Mouse (Mus musculus) stomach, postnatal 0 days (tissue): ENCODE measurements around the gene Kcnc2. TPM values are rescaled to one million over a fixed set of nuclear protein-coding genes. Genes with fewer than 3 reads are reported as not detected.

Source experiments
- ATAC-seq: fragments of 200-750 bp; cut with Nextera tagmentation; 2 replicates; pipeline ENCODE4 v1.8.0; 2017; ENCODE audit not compliant: low FRiP score, low TSS enrichment
- DNase-seq: peaks from one replicate; pipeline ENCODE4 v3.0.0-alpha.2; 2016; ENCODE audit warnings: low spot score
- H3K27ac ChIP-seq: fragments of 300-500 bp; sonication (generic); replicated peaks from 2 replicates; pipeline ENCODE4 v1.5.1; 2014; ENCODE audit warnings: mild to moderate bottlenecking, control low read depth
- H3K27me3 ChIP-seq: fragments of 300-500 bp; sonication (generic); 2 replicates; pipeline ENCODE4 v1.6.1; 2014; ENCODE audit warnings: low read length; ENCODE audit not compliant: control insufficient read depth, insufficient read depth
- H3K36me3 ChIP-seq: fragments of 300-500 bp; sonication (generic); 2 replicates; pipeline ENCODE4 v1.6.1; 2014; ENCODE audit warnings: low read length, mixed read lengths; ENCODE audit not compliant: control insufficient read depth, insufficient read depth
- H3K4me1 ChIP-seq: fragments of 300-500 bp; sonication (generic); replicated peaks from 2 replicates; pipeline ENCODE4 v1.6.1; 2014; ENCODE audit warnings: antibody characterized with exemption; ENCODE audit not compliant: control insufficient read depth, insufficient read depth
- H3K4me2 ChIP-seq: fragments of 300-500 bp; sonication (generic); replicated peaks from 2 replicates; pipeline ENCODE4 v1.6.1; 2014; ENCODE audit warnings: low read depth, mild to moderate bottlenecking, control low read depth, moderate library complexity
- H3K4me3 ChIP-seq: fragments of 300-500 bp; sonication (generic); 2 replicates; pipeline ENCODE4 v1.5.1; 2014; ENCODE audit warnings: low read depth, low read length, control low read depth
- H3K9ac ChIP-seq: fragments of 300-500 bp; sonication (generic); 2 replicates; pipeline ENCODE4 v1.6.1; 2014; ENCODE audit warnings: mild to moderate bottlenecking, low read length, control low read depth, mixed read lengths
- H3K9me3 ChIP-seq: fragments of 300-500 bp; sonication (generic); 2 replicates; pipeline ENCODE4 v1.6.1; 2016; ENCODE audit warnings: low read length; ENCODE audit not compliant: control insufficient read depth
- CTCF ChIP-seq: IDR thresholded peaks from 2 replicates; pipeline ENCODE4 v1.5.1; 2016; ENCODE audit warnings: antibody characterized with exemption, low read depth, mild to moderate bottlenecking, moderate library complexity
- EP300 ChIP-seq: optimal IDR thresholded peaks from 2 replicates; pipeline ENCODE3; 2016; ENCODE audit warnings: antibody characterized with exemption
- WGBS: fragments of 180-500 bp; shearing (Covaris S2); extraction: QIAGEN DNeasy Blood & Tissue Kit; methylation state at CpG from one replicate; pipeline ENCODE4 v1.1.7; 2014; 5-methylcytosine and 5-hydroxymethylcytosine counted together
- polyA plus RNA-seq: library from polyadenylated mRNA; unstranded; fragments of >200 nt; fragmentation: Nextera tagmentation; extraction: Ambion mirVana; gene quantifications from 2 replicates; pipeline ENCODE4 v1.2.1, GENCODE M21; 2015

Kcnc2 gene
- polyA plus RNA-seq, 1 experiment from 2014 or later: 0.22 TPM

GRCm38 (mm10) chr10:112248273-112248672 is 22.6 kb upstream of the Kcnc2 start:
- Histone ChIP-seq H3K27ac (no peak overlapping the region), H3K9ac (no peak overlapping the region), H3K27me3 (no peaks in the 10 kb centered on the region), H3K4me1 (no peaks in the 10 kb centered on the region), H3K9me3 (no peaks in the 10 kb centered on the region), H3K36me3 (no peaks in the 10 kb centered on the region), H3K4me3 (no peak overlapping the region), H3K4me2 (no peak overlapping the region)
- 62% methylated on average over 2 of the region's 2 CpGs for WGBS
- DNase-seq: no peak
- TF ChIP-seq EP300 (no peak), CTCF (no peak)
- no peak for ATAC-seq

GRCm38 (mm10) chr10:112263467-112263866 is 7.5 kb upstream of the Kcnc2 start:
- TF ChIP-seq CTCF (no peak), EP300 (no peak)
- Histone ChIP-seq H3K9me3 (no peaks in the 10 kb centered on the region), H3K4me3 (no peak overlapping the region), H3K36me3 (no peaks in the 10 kb centered on the region), H3K9ac (no peak overlapping the region), H3K27me3 (no peaks in the 10 kb centered on the region), H3K4me2 (no peak overlapping the region), H3K27ac (no peak overlapping the region), H3K4me1 (no peaks in the 10 kb centered on the region)
- ATAC-seq: no peak
- DNase-seq: no peak
- 74% methylated on average over 3 of the region's 3 CpGs for WGBS

- Histone ChIP-seq H3K4me2 (peak overlapping the region; percentile 78), H3K4me1 (peaks cover 2% of the 10 kb centered on the region; the same call in 1 of the 2 replicates), H3K27ac (no peak overlapping the region), H3K9ac (no peak overlapping the region; the same call in 1 of the 2 replicates), H3K27me3 (0 out of 2 replicates have a peak, but pooled peaks cover 3% of the 10 kb centered on the region), H3K4me3 (no peak overlapping the region), H3K9me3 (no peaks in the 10 kb centered on the region), H3K36me3 (no peaks in the 10 kb centered on the region)
- no peak for ATAC-seq
- WGBS: 73% methylated on average over 3 of the region's 3 CpGs
- no peak for DNase-seq
- TF ChIP-seq CTCF (no peak), EP300 (no peak)
These were observed 1.4 kb upstream of the Kcnc2 start for GRCm38 (mm10) chr10:112269481-112269880.

DNA sequence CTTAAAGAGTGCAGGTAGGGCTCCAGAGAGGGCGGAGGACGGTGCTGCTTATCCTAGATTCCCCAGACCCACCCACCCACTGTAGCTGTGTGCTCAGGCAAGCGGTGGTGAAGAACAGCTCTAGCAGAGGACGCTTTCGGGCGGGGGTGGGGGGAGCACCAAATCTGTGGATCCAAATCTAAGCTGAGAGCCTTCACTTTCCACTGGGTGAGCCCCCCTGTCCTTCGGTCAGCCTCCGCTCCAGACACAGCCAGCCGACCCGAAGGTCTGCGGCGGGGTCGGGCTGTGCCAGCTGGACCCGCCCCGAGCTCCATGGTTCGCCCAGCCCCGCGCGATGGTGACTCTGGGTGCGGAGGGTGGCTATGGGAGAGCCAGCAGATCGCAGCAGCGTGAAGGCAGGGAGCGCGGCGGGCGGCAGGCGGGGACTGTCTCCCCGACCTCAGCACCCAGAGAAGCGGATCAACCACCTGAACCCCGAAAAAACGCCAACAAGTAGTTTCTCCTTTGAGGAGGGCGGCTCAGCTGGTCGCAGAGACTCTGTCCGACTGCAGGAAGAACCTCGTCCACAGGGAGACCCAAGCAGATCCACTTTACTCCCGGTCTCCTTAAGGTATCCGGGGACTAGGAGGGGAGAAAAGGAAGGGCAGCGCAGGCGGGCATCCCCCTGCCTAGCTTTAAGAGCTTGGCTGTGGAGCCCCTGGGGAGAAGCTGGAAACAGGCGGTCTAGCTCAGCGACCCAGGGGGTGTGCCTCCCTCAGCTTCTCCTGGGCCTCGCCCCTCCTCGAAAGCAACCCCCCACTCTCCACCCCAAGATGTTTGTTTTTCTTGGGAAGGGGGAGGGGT is 761 bp upstream of the Kcnc2 start:
- peaks cover 2% of the 10 kb centered on the region; the same call in 1 of the 2 replicates for H3K4me1 ChIP-seq
- H3K27me3 ChIP-seq: 0 out of 2 replicates have a peak, but pooled peaks cover 3% of the 10 kb centered on the region
- no peaks in the 10 kb centered on the region for H3K9me3 ChIP-seq
- H3K36me3 ChIP-seq: no peaks in the 10 kb centered on the region
- DNase-seq (peak; percentile 34), ATAC-seq (peak; percentile 53; the same call in 1 of the 2 replicates)
- peak overlapping the region; percentile 44 for H3K4me3 ChIP-seq
- no peak overlapping the region for H3K27ac ChIP-seq
- 2% methylated on average over 43 of the region's 43 CpGs for WGBS
- H3K4me2 ChIP-seq: peak overlapping the region; percentile 78
- TF ChIP-seq EP300 (no peak), CTCF (no peak)
- H3K9ac ChIP-seq: peak overlapping the region; percentile 43

GRCm38 (mm10) chr10:112271803-112272165 is 863 bp downstream of the Kcnc2 start:
- ATAC-seq (no peak), DNase-seq (peak; percentile 15)
- Histone ChIP-seq H3K27me3 (0 out of 2 replicates have a peak, but pooled peaks cover 3% of the 10 kb centered on the region), H3K9me3 (no peaks in the 10 kb centered on the region), H3K9ac (peak overlapping the region; percentile 27; the same call in 1 of the 2 replicates), H3K27ac (no peak overlapping the region), H3K36me3 (no peaks in the 10 kb centered on the region), H3K4me3 (peak overlapping the region; percentile 44), H3K4me1 (peaks cover 2% of the 10 kb centered on the region; the same call in 1 of the 2 replicates), H3K4me2 (peak overlapping the region; percentile 78)
- WGBS: 3% methylated on average over 36 of the region's 36 CpGs
- TF ChIP-seq CTCF (no peak), EP300 (no peak)

DNA sequence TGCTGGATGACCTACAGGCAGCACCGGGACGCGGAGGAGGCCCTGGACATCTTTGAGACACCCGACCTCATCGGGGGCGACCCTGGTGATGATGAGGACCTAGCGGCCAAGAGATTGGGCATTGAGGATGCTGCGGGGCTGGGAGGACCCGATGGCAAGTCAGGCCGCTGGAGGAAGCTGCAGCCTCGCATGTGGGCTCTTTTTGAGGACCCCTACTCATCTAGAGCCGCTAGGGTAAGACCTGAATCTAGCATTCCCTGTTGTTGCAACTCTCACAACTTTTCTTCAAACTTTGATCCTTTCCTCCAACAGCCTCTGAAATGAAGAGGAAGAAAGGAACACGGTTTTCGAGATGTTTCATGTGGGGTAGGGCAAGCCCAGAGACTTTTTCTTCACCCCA is 1.2 kb downstream of the Kcnc2 start:
- H3K27ac ChIP-seq: no peak overlapping the region
- DNase-seq: no peak
- H3K9ac ChIP-seq: no peak overlapping the region
- peaks cover 2% of the 10 kb centered on the region; the same call in 1 of the 2 replicates for H3K4me1 ChIP-seq
- no peaks in the 10 kb centered on the region for H3K9me3 ChIP-seq
- ATAC-seq: no peak
- peak overlapping the region; percentile 44 for H3K4me3 ChIP-seq
- peak overlapping the region; percentile 78 for H3K4me2 ChIP-seq
- 23% methylated on average over 14 of the region's 14 CpGs for WGBS
- no peaks in the 10 kb centered on the region for H3K36me3 ChIP-seq
- TF ChIP-seq CTCF (no peak), EP300 (no peak)
- H3K27me3 ChIP-seq: 0 out of 2 replicates have a peak, but pooled peaks cover 3% of the 10 kb centered on the region
